Mouse (Mus musculus): Measurements from ENCODE around the gene Ndufb5.
"Not testable (repeated sequence)": the region's sequence is repeated elsewhere in the genome, so short reads cannot be mapped to it uniquely, and the experiment has no call there.

- TF ChIP-seq CTCF (IDR thresholded peaks at IDR 0.05; ENCODE audit: borderline replicate concordance, extremely low read depth, insufficient read depth, insufficient read length); POLR2A (IDR thresholded peaks at IDR 0.05; ENCODE audit: borderline replicate concordance, extremely low read depth, insufficient read depth, insufficient read length, poor library complexity, severe bottlenecking): not testable (repeated sequence)
These were observed 19.4 kb upstream of the Ndufb5 start for GRCm38 (mm10) chr3:32717403-32717802.

All from brain, embryonic 14.5 days (tissue).